ENCODE assay signal across 8 mouse cellular contexts in genomic region chr10:81329194-81329975, GRCm38 (mm10). TPM values are rescaled to one million over a fixed set of nuclear protein-coding genes. Genes with fewer than 3 reads are reported as not detected.
DNase-seq lines count a peak whose midpoint lies in the region; ATAC-seq and TF ChIP-seq lines count a peak whose summit lies in the region.

No protein-coding gene starts in this region.

- 0 out of 2 replicates have a peak overlapping the region, but pooled peaks have one; percentile 10 for H3K9ac ChIP-seq in hindbrain, embryonic 14.5 days
- H3K9ac ChIP-seq in hindbrain, embryonic 11.5 days (ENCODE audit: low read depth, low read length) = no peak overlapping the region
- H3K9ac ChIP-seq in lung, postnatal 0 days (replicated peaks; ENCODE audit: low read depth) = no peak overlapping the region

- WGBS in hindbrain, embryonic 14.5 days = 66% methylated on average over 10 of the region's 10 CpGs
- WGBS in hindbrain, embryonic 11.5 days = 71% methylated on average over 10 of the region's 10 CpGs
- WGBS in lung, postnatal 0 days = 36% methylated on average over 10 of the region's 10 CpGs

- peaks cover 37% of the 10 kb centered on the region for H3K36me3 ChIP-seq in hindbrain, embryonic 14.5 days (replicated peaks; ENCODE audit: control insufficient read depth, insufficient read depth)
- peaks cover 16% of the 10 kb centered on the region for H3K36me3 ChIP-seq in hindbrain, embryonic 11.5 days (ENCODE audit: control insufficient read depth, insufficient read depth, low read length)
- peaks cover 20% of the 10 kb centered on the region for H3K36me3 ChIP-seq in lung, postnatal 0 days (ENCODE audit: insufficient read depth, low read length)

- no peak overlapping the region for H3K4me2 ChIP-seq in hindbrain, embryonic 14.5 days (replicated peaks)
- H3K4me2 ChIP-seq in hindbrain, embryonic 11.5 days (replicated peaks; ENCODE audit: low read depth, low read length) = no peak overlapping the region
- peak overlapping the region; percentile 22; the same call in 1 of the 2 replicates for H3K4me2 ChIP-seq in lung, postnatal 0 days (replicated peaks; ENCODE audit: low read depth, low read length)

- H3K27ac ChIP-seq in hindbrain, embryonic 14.5 days = 0 out of 2 replicates have a peak overlapping the region, but pooled peaks have one; percentile 20
- H3K27ac ChIP-seq in hindbrain, embryonic 11.5 days (ENCODE audit: low read depth, low read length) = no peak overlapping the region
- peak overlapping the region; percentile 64 for H3K27ac ChIP-seq in lung, postnatal 0 days (ENCODE audit: low read length)

- TF ChIP-seq EP300 in lung, postnatal 0 days (IDR thresholded peaks at IDR 0.05) = no peak

- no peak for ATAC-seq in hindbrain, embryonic 14.5 days (ENCODE audit: low FRiP score)
- no peak for ATAC-seq in hindbrain, embryonic 11.5 days (ENCODE audit: low FRiP score)
- peak; percentile 52 for ATAC-seq in lung, postnatal 0 days

- no peaks in the 10 kb centered on the region for H3K4me1 ChIP-seq in hindbrain, embryonic 14.5 days (replicated peaks; ENCODE audit: control insufficient read depth, insufficient read depth, low read length)
- no peaks in the 10 kb centered on the region; the same call in 1 of the 2 replicates for H3K4me1 ChIP-seq in hindbrain, embryonic 11.5 days (replicated peaks; ENCODE audit: control insufficient read depth, insufficient read depth, low read length)
- H3K4me1 ChIP-seq in lung, postnatal 0 days (ENCODE audit: insufficient read depth, low read depth, low read length) = peaks cover 20% of the 10 kb centered on the region

- peaks cover 15% of the 10 kb centered on the region for H3K27me3 ChIP-seq in hindbrain, embryonic 14.5 days (ENCODE audit: control insufficient read depth, insufficient read depth, low read length)
- peaks cover 14% of the 10 kb centered on the region for H3K27me3 ChIP-seq in hindbrain, embryonic 11.5 days (ENCODE audit: control insufficient read depth, insufficient read depth, low read length)
- no peaks in the 10 kb centered on the region for H3K27me3 ChIP-seq in lung, postnatal 0 days (replicated peaks; ENCODE audit: insufficient read depth, low read length)

- no peak for DNase-seq in hindbrain, embryonic 14.5 days (ENCODE audit: low spot score)
- no peak for DNase-seq in hindbrain, embryonic 11.5 days (ENCODE audit: low spot score)
- DNase-seq in adipocyte (ENCODE audit: low spot score) = peak; percentile 35
- DNase-seq in induced T-regulatory cell, adult 2 months (ENCODE audit: low read depth) = peak; percentile 71
- peak; percentile 74 for DNase-seq in lung, postnatal 0 days (ENCODE audit: low spot score)
- no peak for DNase-seq in cerebellum, adult 9-11 months
- no peak for DNase-seq in ovary, postnatal 36 days (ENCODE audit: low spot score)
- no peak for DNase-seq in ovary, postnatal 14 days (ENCODE audit: low spot score)

- no peak overlapping the region for H3K4me3 ChIP-seq in hindbrain, embryonic 14.5 days (replicated peaks; ENCODE audit: low read length)
- no peak overlapping the region for H3K4me3 ChIP-seq in hindbrain, embryonic 11.5 days (ENCODE audit: low read depth, low read length)
- H3K4me3 ChIP-seq in lung, postnatal 0 days (ENCODE audit: low read depth, low read length) = no peak overlapping the region

- no peak for TF ChIP-seq CTCF in lung, postnatal 0 days (IDR thresholded peaks at IDR 0.05)

- no peaks in the 10 kb centered on the region for H3K9me3 ChIP-seq in hindbrain, embryonic 14.5 days (ENCODE audit: control insufficient read depth, low read length)
- no peaks in the 10 kb centered on the region for H3K9me3 ChIP-seq in hindbrain, embryonic 11.5 days (ENCODE audit: control insufficient read depth, low read length)
- no peaks in the 10 kb centered on the region for H3K9me3 ChIP-seq in lung, postnatal 0 days (ENCODE audit: low read length)

RNA-seq across cellular contexts. Expression of gene Tbxa2r, which starts 0.9 kb away (rescaled TPM):
- 4.3 and 5.4 TPM in 2 replicates for polyA plus RNA-seq in hindbrain, embryonic 14.5 days (2014; fragmentation: Nextera tagmentation; extraction: Ambion mirVana)
- 2.3 TPM in 2 replicates for polyA plus RNA-seq in hindbrain, embryonic 11.5 days (2014; fragmentation: Nextera tagmentation; extraction: Ambion mirVana)
- 19.6 and 28.4 TPM in 2 replicates for polyA plus RNA-seq in lung, postnatal 0 days (2015; fragmentation: Nextera tagmentation; extraction: Ambion mirVana)

RNA-seq across cellular contexts. Expression of gene Cactin, which starts 8.5 kb away (rescaled TPM):
- 18.7 and 20.6 TPM in 2 replicates for polyA plus RNA-seq in hindbrain, embryonic 14.5 days (2014; fragmentation: Nextera tagmentation; extraction: Ambion mirVana)
- polyA plus RNA-seq in hindbrain, embryonic 11.5 days (2014; fragmentation: Nextera tagmentation; extraction: Ambion mirVana) = 26.0 and 28.9 TPM in 2 replicates
- polyA plus RNA-seq in lung, postnatal 0 days (2015; fragmentation: Nextera tagmentation; extraction: Ambion mirVana) = 20.3 and 23.0 TPM in 2 replicates

RNA-seq across cellular contexts. Expression of gene Gipc3, which starts 13.7 kb away (rescaled TPM):
- not detected in 2 replicates for polyA plus RNA-seq in hindbrain, embryonic 14.5 days (2014; fragmentation: Nextera tagmentation; extraction: Ambion mirVana)
- polyA plus RNA-seq in hindbrain, embryonic 11.5 days (2014; fragmentation: Nextera tagmentation; extraction: Ambion mirVana) = not detected in 2 replicates
- 0.33 and 0.55 TPM in 2 replicates for polyA plus RNA-seq in lung, postnatal 0 days (2015; fragmentation: Nextera tagmentation; extraction: Ambion mirVana)

RNA-seq across cellular contexts. Expression of gene Hmg20b, which starts 20.9 kb away (rescaled TPM):
- polyA plus RNA-seq in hindbrain, embryonic 14.5 days (2014; fragmentation: Nextera tagmentation; extraction: Ambion mirVana) = 29.0 and 34.0 TPM in 2 replicates
- 90.2 and 100 TPM in 2 replicates for polyA plus RNA-seq in hindbrain, embryonic 11.5 days (2014; fragmentation: Nextera tagmentation; extraction: Ambion mirVana)
- 94.3 and 101 TPM in 2 replicates for polyA plus RNA-seq in lung, postnatal 0 days (2015; fragmentation: Nextera tagmentation; extraction: Ambion mirVana)

RNA-seq across cellular contexts. Expression of gene Mfsd12, which starts 27.9 kb away (rescaled TPM):
- polyA plus RNA-seq in hindbrain, embryonic 14.5 days (2014; fragmentation: Nextera tagmentation; extraction: Ambion mirVana) = 7.8 and 10.0 TPM in 2 replicates
- polyA plus RNA-seq in hindbrain, embryonic 11.5 days (2014; fragmentation: Nextera tagmentation; extraction: Ambion mirVana) = 3.9 and 4.6 TPM in 2 replicates
- 14.0 and 16.9 TPM in 2 replicates for polyA plus RNA-seq in lung, postnatal 0 days (2015; fragmentation: Nextera tagmentation; extraction: Ambion mirVana)

Comparison
In these comparisons a context has a peak if more than half of its experiments do, and no peak if none do; other contexts are left out.
1. DNase-seq: peak in adipocyte (single experiment), induced T-regulatory cell, adult 2 months (single experiment) and lung, postnatal 0 days (single experiment); none in hindbrain, embryonic 14.5 days (single experiment), hindbrain, embryonic 11.5 days (single experiment), cerebellum, adult 9-11 months (single experiment), ovary, postnatal 36 days (single experiment) and ovary, postnatal 14 days (single experiment).